Mouse (Mus musculus) forebrain, embryonic 16.5 days (tissue): ENCODE results near the gene Fam135a. TPM values are rescaled to one million over a fixed set of nuclear protein-coding genes. Genes with fewer than 3 reads are reported as not detected.

Source experiments
- ATAC-seq: fragments of 200-750 bp; cut with Nextera tagmentation; 2 replicates; pipeline ENCODE4 v1.8.0; 2017; ENCODE audit warnings: mild to moderate bottlenecking, moderate library complexity
- H3K27ac ChIP-seq: fragments of 300-500 bp; sonication (generic); 2 replicates; pipeline ENCODE4 v1.5.1; 2014; ENCODE audit warnings: low read length, control low read depth
- H3K27me3 ChIP-seq: fragments of 300-500 bp; sonication (generic); replicated peaks from 2 replicates; pipeline ENCODE4 v1.6.1; 2014; ENCODE audit warnings: low read length; ENCODE audit not compliant: control insufficient read depth, insufficient read depth
- H3K36me3 ChIP-seq: fragments of 300-500 bp; sonication (generic); 2 replicates; pipeline ENCODE4 v1.6.1; 2014; ENCODE audit not compliant: control insufficient read depth, insufficient read depth
- H3K4me1 ChIP-seq: fragments of 300-500 bp; sonication (generic); replicated peaks from 2 replicates; pipeline ENCODE4 v1.6.1; 2014; ENCODE audit warnings: low read length; ENCODE audit not compliant: control insufficient read depth, insufficient read depth
- H3K4me2 ChIP-seq: fragments of 300-500 bp; sonication (generic); 2 replicates; pipeline ENCODE4 v1.6.1; 2014; ENCODE audit warnings: mild to moderate bottlenecking, low read length, control low read depth
- H3K4me3 ChIP-seq: fragments of 300-500 bp; sonication (generic); replicated peaks from 2 replicates; pipeline ENCODE4 v1.5.1; 2014; ENCODE audit warnings: mild to moderate bottlenecking, low read length, control low read depth
- H3K9ac ChIP-seq: fragments of 300-500 bp; sonication (generic); replicated peaks from 2 replicates; pipeline ENCODE4 v1.6.1; 2014; ENCODE audit warnings: low read depth, low read length, control low read depth
- H3K9me3 ChIP-seq: fragments of 300-500 bp; sonication (generic); 2 replicates; pipeline ENCODE4 v1.6.1; 2016; ENCODE audit warnings: low read length; ENCODE audit not compliant: control insufficient read depth
- WGBS: fragments of 180-500 bp; shearing (Covaris S2); extraction: QIAGEN DNeasy Blood & Tissue Kit; methylation state at CpG from one replicate; pipeline ENCODE4 v1.1.7; 2014; 5-methylcytosine and 5-hydroxymethylcytosine counted together
- polyA plus RNA-seq: library from polyadenylated mRNA; unstranded; fragments of >200 nt; fragmentation: Nextera tagmentation; extraction: Ambion mirVana; gene quantifications from 2 replicates; pipeline ENCODE4 v1.2.1, GENCODE M21; 2015

The Fam135a gene
- polyA plus RNA-seq, 1 experiment from 2014 or later: 34.3 TPM

DNA sequence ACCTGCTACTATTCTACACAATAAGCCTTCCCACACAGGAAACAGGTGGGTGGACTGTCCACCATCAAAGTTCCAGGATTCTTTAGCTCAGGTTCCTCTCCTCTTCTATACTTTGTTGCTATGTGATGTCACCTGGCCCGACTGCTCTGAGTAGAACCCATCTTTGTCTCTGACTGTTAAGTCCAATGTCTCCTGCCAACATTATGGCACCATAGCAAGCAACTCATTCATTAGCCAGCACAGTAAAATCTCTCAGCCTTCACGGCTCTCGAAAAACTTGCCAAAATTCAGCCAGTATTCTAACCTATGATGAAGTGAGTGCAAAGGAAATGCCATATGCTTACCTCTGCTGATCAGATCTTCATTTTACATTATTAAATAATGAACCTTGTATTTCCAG, 14.0 kb downstream of the Fam135a start:
- Histone ChIP-seq H3K27ac (no peak overlapping the region), H3K9ac (no peak overlapping the region), H3K4me1 (0 out of 2 replicates have a peak, but pooled peaks cover 3% of the 10 kb centered on the region), H3K9me3 (no peaks in the 10 kb centered on the region), H3K4me3 (no peak overlapping the region), H3K36me3 (no peaks in the 10 kb centered on the region), H3K4me2 (no peak overlapping the region), H3K27me3 (no peaks in the 10 kb centered on the region)
- WGBS: 63% methylated on average over 3 of the region's 3 CpGs
- ATAC-seq: no peak

DNA sequence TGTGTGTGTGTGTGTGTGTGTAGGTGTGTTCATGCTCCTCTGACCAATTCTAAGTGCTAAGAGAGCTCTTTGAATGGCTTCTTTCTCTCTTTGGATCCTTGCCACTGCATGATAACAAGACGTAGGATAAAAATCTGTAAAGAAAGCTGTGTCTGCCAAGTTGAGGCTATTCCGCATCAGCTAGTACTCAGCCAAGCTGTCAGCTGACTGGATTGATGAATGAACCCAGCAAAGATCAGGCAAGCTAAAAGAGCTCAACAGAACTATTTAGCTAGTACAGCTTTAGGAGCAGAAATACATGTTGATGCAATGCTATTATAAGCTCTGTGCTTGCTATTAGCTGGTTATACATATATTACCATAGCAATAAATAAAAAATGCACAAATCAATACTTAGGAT, 25.7 kb downstream of the Fam135a start:
- Histone ChIP-seq H3K9me3 (no peaks in the 10 kb centered on the region), H3K36me3 (no peaks in the 10 kb centered on the region), H3K9ac (no peak overlapping the region), H3K27ac (no peak overlapping the region), H3K4me1 (peaks cover 6% of the 10 kb centered on the region), H3K4me3 (no peak overlapping the region), H3K27me3 (no peaks in the 10 kb centered on the region), H3K4me2 (no peak overlapping the region)
- ATAC-seq: peak; percentile 97
- 17% methylated on average over 2 of the region's 2 CpGs for WGBS

DNA sequence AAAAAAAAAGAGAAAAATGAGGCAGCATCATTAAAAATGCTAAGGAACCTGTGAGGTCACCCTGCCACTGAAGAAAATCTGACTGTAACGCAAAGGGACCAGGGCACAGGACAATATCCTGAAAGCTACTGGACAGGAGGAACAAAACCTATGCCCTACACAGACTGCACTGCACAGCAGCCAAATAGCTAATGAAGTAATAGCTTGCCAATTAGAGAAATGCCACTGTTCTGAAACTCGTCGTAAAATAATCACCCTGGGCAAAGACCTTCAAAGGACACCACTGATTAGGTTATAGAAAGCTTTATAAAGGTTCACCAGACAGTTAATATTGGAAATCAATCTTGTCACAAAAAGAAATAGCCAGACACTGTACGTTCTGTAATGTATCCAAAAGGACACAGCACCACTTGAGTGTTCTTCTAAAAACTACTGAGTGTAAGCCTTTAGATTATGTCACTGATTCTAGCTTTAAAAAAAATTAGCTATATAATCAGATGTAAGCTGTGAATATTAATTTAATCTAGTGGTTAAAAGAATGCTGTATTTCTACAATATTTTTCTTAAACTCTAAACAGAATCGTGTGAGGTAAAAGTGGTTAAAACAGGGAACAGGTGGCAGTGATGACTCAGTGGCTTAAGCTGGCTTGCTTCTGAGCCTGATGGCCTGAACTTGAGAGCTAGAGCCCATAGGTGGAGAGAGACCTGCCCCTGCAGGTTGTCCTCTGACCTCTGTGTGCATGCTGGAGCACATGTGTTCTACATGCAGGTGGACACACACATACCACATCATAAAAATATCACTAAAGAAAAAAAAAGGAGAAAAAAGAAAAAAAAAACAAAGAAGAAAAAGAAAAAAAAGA, 26.5 kb downstream of the Fam135a start:
- 36% methylated on average over 5 of the region's 5 CpGs for WGBS
- no peaks in the 10 kb centered on the region for H3K36me3 ChIP-seq
- 0 out of 2 replicates have a peak, but pooled peaks have one; percentile 49 for ATAC-seq

DNA sequence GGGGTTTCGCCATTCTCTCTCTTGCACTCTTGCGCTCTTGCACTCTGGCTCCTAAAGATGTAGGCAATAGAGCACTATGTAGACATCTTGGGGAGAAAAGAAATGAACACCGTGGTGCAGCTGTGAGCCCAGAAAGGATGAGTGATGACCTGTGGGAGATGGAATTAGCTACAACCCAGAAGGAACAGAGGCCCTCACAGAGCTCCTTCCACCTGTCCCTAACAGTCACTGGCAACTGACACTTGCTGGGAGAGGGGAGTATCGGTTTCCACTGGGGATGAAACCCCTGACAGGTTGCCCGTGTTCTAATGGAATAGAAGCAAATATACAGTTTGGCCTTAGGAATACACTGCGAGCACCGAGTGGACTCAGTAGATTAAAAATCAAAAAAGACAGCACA, 31.3 kb downstream of the Fam135a start:
- H3K4me1 ChIP-seq: peaks cover 1% of the 10 kb centered on the region

More for the DNA sequence above, 26.5 kb downstream of the Fam135a start:
- peak overlapping the region; percentile 61; the same call in 1 of the 2 replicates for H3K27ac ChIP-seq
- no peaks in the 10 kb centered on the region for H3K27me3 ChIP-seq
- H3K9me3 ChIP-seq: no peaks in the 10 kb centered on the region
- no peak overlapping the region for H3K4me2 ChIP-seq
- H3K9ac ChIP-seq: no peak overlapping the region
- peaks cover 6% of the 10 kb centered on the region for H3K4me1 ChIP-seq
- H3K4me3 ChIP-seq: no peak overlapping the region

DNA sequence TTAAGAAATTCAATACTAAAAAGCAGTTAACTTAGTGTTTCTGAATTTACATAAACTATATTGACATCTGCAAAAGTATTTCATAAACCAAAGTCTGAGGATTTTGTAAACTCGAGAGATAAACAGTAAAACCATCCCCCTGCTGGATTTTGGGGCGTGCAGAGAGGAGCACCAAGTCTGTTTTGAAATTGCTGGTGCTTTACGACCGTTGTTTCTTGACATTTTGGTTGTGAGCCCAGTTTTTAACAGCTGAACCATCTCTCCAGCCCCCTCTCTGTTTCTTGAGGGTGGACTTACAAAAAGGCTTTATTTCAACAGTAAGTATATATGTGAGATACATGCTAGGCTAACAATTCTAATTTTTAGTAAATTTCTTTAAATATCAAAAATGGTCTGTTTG, 33.4 kb downstream of the Fam135a start:
- Histone ChIP-seq H3K27me3 (no peaks in the 10 kb centered on the region), H3K9me3 (no peaks in the 10 kb centered on the region), H3K4me2 (no peak overlapping the region), H3K36me3 (no peaks in the 10 kb centered on the region), H3K9ac (no peak overlapping the region), H3K27ac (no peak overlapping the region), H3K4me3 (no peak overlapping the region), H3K4me1 (no peaks in the 10 kb centered on the region)
- 71% methylated on average over 4 of the region's 4 CpGs for WGBS
- ATAC-seq: no peak

More for the DNA sequence above, 31.3 kb downstream of the Fam135a start:
- Histone ChIP-seq H3K4me2 (no peak overlapping the region), H3K27ac (no peak overlapping the region), H3K27me3 (no peaks in the 10 kb centered on the region), H3K4me3 (no peak overlapping the region), H3K9ac (no peak overlapping the region), H3K36me3 (no peaks in the 10 kb centered on the region), H3K9me3 (no peaks in the 10 kb centered on the region)
- no peak for ATAC-seq
- 96% methylated on average over 7 of the region's 7 CpGs for WGBS

DNA sequence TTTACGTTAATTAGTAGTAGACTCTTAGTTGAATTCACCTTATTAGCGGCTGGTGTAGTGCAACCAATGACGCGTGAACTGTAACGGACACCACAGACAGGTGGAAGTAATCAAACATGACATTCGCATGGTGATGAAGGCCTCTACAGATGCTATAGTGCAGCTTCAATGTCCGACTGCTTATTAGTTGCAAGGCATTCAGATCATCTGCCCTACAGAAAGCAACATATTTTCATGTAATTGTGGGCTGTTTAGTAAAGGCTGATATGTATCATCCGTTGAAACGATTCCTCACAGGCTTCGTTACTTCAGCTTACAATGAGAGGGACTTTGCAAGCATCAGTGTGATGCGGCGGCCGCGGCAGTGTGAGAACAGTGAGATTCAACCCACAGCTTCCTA, 44.4 kb downstream of the Fam135a start:
- Histone ChIP-seq H3K4me1 (no peaks in the 10 kb centered on the region), H3K36me3 (peaks cover 8% of the 10 kb centered on the region), H3K4me2 (no peak overlapping the region), H3K27me3 (no peaks in the 10 kb centered on the region), H3K27ac (no peak overlapping the region), H3K9me3 (no peaks in the 10 kb centered on the region), H3K4me3 (no peak overlapping the region), H3K9ac (no peak overlapping the region)
- no peak for ATAC-seq
- WGBS: 75% methylated on average over 14 of the region's 14 CpGs

DNA sequence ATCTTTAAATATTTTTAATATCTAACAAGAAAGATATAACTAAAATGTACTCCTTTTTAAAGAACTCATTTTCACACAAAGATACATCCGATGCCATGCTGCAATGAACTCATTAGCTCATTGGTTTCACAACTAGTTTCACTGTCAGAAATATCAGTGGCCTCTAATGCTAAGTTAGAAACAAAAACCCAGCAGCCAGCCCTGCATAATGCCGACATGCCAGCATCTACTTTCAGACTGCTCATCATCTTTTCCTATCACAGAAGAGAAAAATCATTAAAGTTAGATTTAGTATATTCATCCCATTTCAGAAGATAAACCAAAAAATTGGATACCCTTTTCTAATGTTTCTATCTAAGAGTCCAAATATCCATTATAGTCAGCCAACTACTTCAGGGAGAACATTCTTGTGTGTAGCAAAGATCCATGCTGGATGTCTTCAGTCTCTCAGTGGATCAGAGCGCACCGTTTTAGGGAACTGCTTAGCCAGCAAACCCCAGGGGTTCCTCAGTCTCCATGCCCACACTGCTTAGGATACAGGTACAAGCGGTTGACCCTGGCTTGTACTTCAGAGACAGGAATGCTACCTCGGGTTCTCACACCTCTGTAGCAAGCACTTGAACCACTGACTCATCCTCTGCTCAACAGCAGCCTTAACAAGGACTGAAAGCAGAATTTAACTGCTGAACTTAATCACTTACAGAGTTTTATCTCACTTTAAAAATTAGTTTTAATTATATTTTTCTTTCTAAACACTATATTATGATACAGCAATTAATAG, 53.2 kb downstream of the Fam135a start:
- Histone ChIP-seq H3K4me2 (no peak overlapping the region), H3K9me3 (no peaks in the 10 kb centered on the region), H3K27me3 (no peaks in the 10 kb centered on the region), H3K27ac (no peak overlapping the region), H3K36me3 (no peaks in the 10 kb centered on the region; the same call in 1 of the 2 replicates), H3K4me1 (no peaks in the 10 kb centered on the region), H3K4me3 (no peak overlapping the region), H3K9ac (no peak overlapping the region)
- WGBS: 72% methylated on average over 6 of the region's 6 CpGs
- no peak for ATAC-seq

DNA sequence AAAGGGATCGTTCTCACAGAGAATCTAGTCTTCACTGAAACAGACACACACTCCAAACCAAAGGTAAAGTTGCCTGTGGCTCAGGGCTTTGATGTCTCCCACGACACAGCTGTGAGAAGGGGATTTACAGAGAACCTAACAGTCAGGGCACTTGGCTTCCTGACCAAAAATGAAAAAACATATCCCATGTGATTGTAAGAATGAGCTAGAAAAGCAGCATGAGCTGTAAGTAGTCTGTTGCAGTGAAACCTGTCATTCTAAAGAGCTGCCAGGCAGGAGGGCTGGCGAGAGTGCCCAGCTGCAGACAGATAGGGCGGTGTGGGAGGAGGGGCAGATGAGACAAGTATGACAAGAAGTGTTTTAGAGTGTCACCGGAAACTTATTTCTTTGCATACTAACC, 54.5 kb downstream of the Fam135a start:
- H3K4me3 ChIP-seq: no peak overlapping the region
- H3K27me3 ChIP-seq: no peaks in the 10 kb centered on the region
- H3K27ac ChIP-seq: no peak overlapping the region
- 71% methylated on average over 5 of the region's 5 CpGs for WGBS
- H3K9me3 ChIP-seq: no peaks in the 10 kb centered on the region
- H3K9ac ChIP-seq: no peak overlapping the region
- no peak overlapping the region for H3K4me2 ChIP-seq
- H3K4me1 ChIP-seq: no peaks in the 10 kb centered on the region
- no peak for ATAC-seq
- H3K36me3 ChIP-seq: no peaks in the 10 kb centered on the region; the same call in 1 of the 2 replicates

DNA sequence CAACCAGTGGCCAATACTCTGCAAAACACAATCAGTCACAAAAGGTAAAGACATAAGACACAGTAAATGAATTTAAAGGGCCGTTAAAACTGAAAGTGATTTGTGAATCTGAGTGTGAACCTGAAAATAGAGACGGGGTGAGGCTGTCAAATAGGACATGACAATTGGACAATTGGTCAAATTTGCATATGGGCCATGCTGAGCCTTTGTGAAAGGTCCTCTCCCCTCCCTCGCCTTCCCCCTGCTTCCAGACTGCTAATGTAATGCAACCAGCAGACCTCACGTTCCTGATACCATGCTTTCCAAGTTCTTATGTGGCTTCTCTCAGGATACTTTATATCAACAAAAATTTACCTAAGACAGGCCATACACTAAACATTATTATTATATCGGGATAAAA, 57.1 kb downstream of the Fam135a start:
- H3K27me3 ChIP-seq: no peaks in the 10 kb centered on the region
- no peak for ATAC-seq
- H3K9me3 ChIP-seq: no peaks in the 10 kb centered on the region
- H3K4me2 ChIP-seq: no peak overlapping the region
- H3K27ac ChIP-seq: no peak overlapping the region
- no peak overlapping the region for H3K9ac ChIP-seq
- no peak overlapping the region for H3K4me3 ChIP-seq
- no peaks in the 10 kb centered on the region for H3K36me3 ChIP-seq
- H3K4me1 ChIP-seq: no peaks in the 10 kb centered on the region
- 31% methylated on average over 5 of the region's 5 CpGs for WGBS
